Mouse (Mus musculus) liver, embryonic 14.5 days (tissue): Measurements from ENCODE around the gene Olfr1367. TPM values are rescaled to one million over a fixed set of nuclear protein-coding genes. Genes with fewer than 3 reads are reported as not detected.

Source experiments
- ATAC-seq: fragments of 200-750 bp; cut with Nextera tagmentation; 2 replicates; pipeline ENCODE4 v1.8.0; 2017; ENCODE audit warnings: moderate number of reproducible peaks, mild to moderate bottlenecking, moderate library complexity; ENCODE audit not compliant: insufficient read depth
- DNase-seq, 3 experiments: peaks; one replicate each; pipeline ENCODE4 v3.0.0-alpha.2; 2012 to 2013; ENCODE audit warnings: low read depth in 3 of 3, low spot score in 3 of 3
- H3K27ac ChIP-seq: fragments of 300-500 bp; sonication (generic); 2 replicates; pipeline ENCODE4 v1.5.1; 2014; ENCODE audit warnings: moderate library complexity, mild to moderate bottlenecking, control low read depth, inconsistent platforms
- H3K27me3 ChIP-seq: fragments of 300-500 bp; sonication (generic); 2 replicates; pipeline ENCODE4 v1.6.1; 2014; ENCODE audit warnings: mild to moderate bottlenecking, low read length, moderate library complexity; ENCODE audit not compliant: control insufficient read depth, insufficient read depth
- H3K36me3 ChIP-seq: fragments of 300-500 bp; sonication (generic); replicated peaks from 2 replicates; pipeline ENCODE4 v1.6.1; 2014; ENCODE audit warnings: low read depth; ENCODE audit not compliant: control insufficient read depth, insufficient read depth
- H3K4me1 ChIP-seq, 2 experiments: fragments of 200-500 bp in 1 of 2; fragments of 300-500 bp in 1 of 2; sonication (generic) in 1 of 2; replicated peaks; 2 replicates each; pipeline ENCODE4 v1.6.1; 2012 to 2014; ENCODE audit warnings: antibody characterized with exemption in 1 of 2, inconsistent platforms in 1 of 2, low read length in 1 of 2; ENCODE audit not compliant: control insufficient read depth in 2 of 2, insufficient read depth in 2 of 2
- H3K4me2 ChIP-seq: fragments of 300-500 bp; sonication (generic); 2 replicates; pipeline ENCODE4 v1.6.1; 2014; ENCODE audit warnings: low read depth, mild to moderate bottlenecking, control low read depth, moderate library complexity
- H3K4me3 ChIP-seq, 2 experiments: fragments of 200-500 bp in 1 of 2; fragments of 300-500 bp in 1 of 2; sonication (generic) in 1 of 2; 2 replicates each; pipeline ENCODE4 v1.5.1; 2012 to 2014; ENCODE audit warnings: low read depth in 2 of 2, low read length in 2 of 2, mild to moderate bottlenecking in 2 of 2, control low read depth in 1 of 2, inconsistent platforms in 1 of 2, moderate library complexity in 1 of 2; ENCODE audit not compliant: insufficient read depth in 1 of 2
- H3K9ac ChIP-seq: fragments of 300-500 bp; sonication (generic); replicated peaks from 2 replicates; pipeline ENCODE4 v1.6.1; 2014; ENCODE audit warnings: mild to moderate bottlenecking, control low read depth, moderate library complexity
- H3K9me3 ChIP-seq: fragments of 300-500 bp; sonication (generic); 2 replicates; pipeline ENCODE4 v1.6.1; 2016; ENCODE audit warnings: low read length, mixed read lengths; ENCODE audit not compliant: control insufficient read depth
- CTCF ChIP-seq: IDR thresholded peaks from 2 replicates; pipeline ENCODE4 v1.5.1; 2016; ENCODE audit warnings: antibody characterized with exemption, low read depth, control low read depth
- EP300 ChIP-seq: IDR thresholded peaks from 2 replicates; pipeline ENCODE4 v1.6.1; 2016; ENCODE audit warnings: antibody characterized with exemption, low read depth
- WGBS: fragments of 180-500 bp; shearing (Covaris S2); extraction: QIAGEN DNeasy Blood & Tissue Kit; methylation state at CpG from one replicate; pipeline ENCODE4 v1.1.7; 2014; ENCODE audit not compliant: insufficient replicate concordance; 5-methylcytosine and 5-hydroxymethylcytosine counted together
- polyA plus RNA-seq, 2 experiments: library from polyadenylated mRNA; depleted of rRNA in 1 of 2; stranded (reverse) in 1 of 2; unstranded in 1 of 2; fragments of >200 nt; fragmentation: Nextera tagmentation in 1 of 2; extraction: Ambion mirVana in 1 of 2; gene quantifications; 2 replicates each; pipeline versions ENCODE4 v1.2.1 to v1.2.3; 2012 to 2014

The Olfr1367 gene
- polyA plus RNA-seq (2012; rRNA removed), result not detected in 2 replicates
- not detected in 2 replicates for polyA plus RNA-seq (2014; fragmentation: Nextera tagmentation; extraction: Ambion mirVana)

DNA sequence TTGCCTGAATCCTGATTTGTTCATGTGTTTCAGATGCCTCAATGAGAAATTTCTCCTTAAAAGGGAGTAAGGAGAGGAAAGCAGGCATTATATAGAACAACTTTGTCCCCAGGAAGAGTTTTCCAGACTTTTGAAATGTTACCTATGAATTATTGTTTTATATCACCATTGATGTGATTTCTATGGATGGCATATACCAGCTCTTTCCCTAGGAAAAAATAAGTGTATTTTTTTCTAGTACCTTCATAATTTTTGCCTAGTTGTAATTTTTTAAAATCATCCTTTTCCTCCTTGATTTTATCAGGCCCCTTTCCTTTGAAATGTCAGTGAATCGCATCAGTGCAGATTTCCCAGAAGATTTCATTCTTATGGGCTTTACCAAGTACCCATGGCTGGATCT is at the start of gene Olfr1367:
Gene Olfr1367, plus strand, starts transcription at position 301 of the 400 bp plus-strand sequence.
- TF ChIP-seq CTCF (no peak), EP300 (no peak)
- 53% methylated on average over 1 of the region's 1 CpGs for WGBS

GRCm38 (mm10) chr13:21298557-21298956 is 48.2 kb upstream of the Olfr1367 start:
- no peaks in the 10 kb centered on the region for H3K36me3 ChIP-seq
- H3K9ac ChIP-seq, result no peak overlapping the region
- ATAC-seq (no peak), DNase-seq (no peak)
- 22% methylated on average over 3 of the region's 3 CpGs for WGBS
- TF ChIP-seq CTCF (no peak), EP300 (no peak)
- H3K9me3 ChIP-seq, result no peaks in the 10 kb centered on the region
- no peak overlapping the region for H3K27ac ChIP-seq
- no peaks in the 10 kb centered on the region for H3K4me1 ChIP-seq
- no peak overlapping the region for H3K4me2 ChIP-seq
- H3K4me3 ChIP-seq, result no peak overlapping the region
- H3K27me3 ChIP-seq, result no peaks in the 10 kb centered on the region

More for the DNA sequence above, at the start of gene Olfr1367:
- H3K9me3 ChIP-seq, result no peaks in the 10 kb centered on the region
- H3K27me3 ChIP-seq, result no peaks in the 10 kb centered on the region
- H3K9ac ChIP-seq, result no peak within 1 kb of the TSS
- H3K4me2 ChIP-seq, result no peak within 1 kb of the TSS
- H3K4me1 ChIP-seq, result no peaks in the 10 kb centered on the region
- H3K4me3 ChIP-seq, result no peak within 1 kb of the TSS
- no peaks in the 10 kb centered on the region for H3K36me3 ChIP-seq
- DNase-seq (no peak), ATAC-seq (no peak)
- no peak within 1 kb of the TSS for H3K27ac ChIP-seq

DNA sequence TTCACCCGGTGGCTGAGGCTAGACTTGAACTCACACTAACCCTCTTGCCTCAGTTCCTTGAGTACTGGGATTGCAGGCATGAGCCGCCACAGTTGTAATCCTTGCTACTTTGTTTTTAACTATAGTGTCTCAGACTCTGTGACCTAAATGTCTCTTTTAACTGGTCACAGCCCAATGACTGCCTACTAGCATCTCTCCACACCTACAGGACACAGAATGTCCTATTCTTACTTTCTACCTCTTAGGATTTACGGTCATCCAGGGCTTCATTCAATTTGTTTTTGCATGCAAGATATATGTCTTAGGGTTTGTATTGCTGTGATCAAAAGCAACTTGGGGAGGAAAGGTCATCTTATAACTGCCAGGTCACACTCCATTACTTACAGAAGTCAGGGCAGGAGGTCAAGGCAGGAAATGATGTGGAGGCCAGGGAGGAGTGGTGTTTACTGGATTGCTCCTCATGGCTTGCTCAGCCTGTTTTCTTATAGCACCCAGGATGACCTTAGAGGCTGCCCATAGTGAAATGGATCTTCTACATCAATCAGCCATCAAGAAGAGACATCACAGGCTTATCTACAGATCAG is 42.1 kb upstream of the Olfr1367 start:
- no peak overlapping the region for H3K27ac ChIP-seq
- WGBS, result 63% methylated on average over 3 of the region's 3 CpGs
- H3K9me3 ChIP-seq, result no peaks in the 10 kb centered on the region
- H3K9ac ChIP-seq, result no peak overlapping the region
- no peak overlapping the region for H3K4me3 ChIP-seq
- H3K27me3 ChIP-seq, result no peaks in the 10 kb centered on the region
- no peaks in the 10 kb centered on the region for H3K36me3 ChIP-seq
- ATAC-seq (no peak), DNase-seq (no peak)
- H3K4me2 ChIP-seq, result no peak overlapping the region
- TF ChIP-seq EP300 (no peak), CTCF (no peak)
- H3K4me1 ChIP-seq, result no peaks in the 10 kb centered on the region

DNA sequence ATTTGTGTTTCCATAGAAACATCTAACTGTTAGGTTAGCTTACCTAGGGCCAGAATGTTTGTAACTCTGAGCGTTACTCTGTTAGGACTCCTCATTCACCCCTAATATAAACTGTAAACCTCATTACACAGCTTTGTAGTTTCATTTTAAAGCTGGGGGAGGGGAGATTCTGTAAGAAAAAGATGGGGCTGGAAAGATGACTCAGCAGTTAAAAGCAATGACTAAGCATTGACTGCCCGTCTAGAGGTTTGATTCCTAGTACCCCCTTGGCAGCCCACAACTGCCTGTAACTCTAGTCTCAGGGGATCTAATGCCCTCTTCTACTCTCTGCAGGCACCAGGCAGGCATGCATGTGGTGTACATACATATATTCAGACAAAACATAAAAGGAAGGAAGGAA is 36.9 kb upstream of the Olfr1367 start:
- no peak overlapping the region for H3K9ac ChIP-seq
- TF ChIP-seq EP300, result no peak
- no peak for TF ChIP-seq CTCF
- H3K4me1 ChIP-seq, result no peaks in the 10 kb centered on the region
- H3K9me3 ChIP-seq, result no peaks in the 10 kb centered on the region
- no peaks in the 10 kb centered on the region for H3K36me3 ChIP-seq
- ATAC-seq, result no peak
- DNase-seq, result no peak
- no peaks in the 10 kb centered on the region for H3K27me3 ChIP-seq
- WGBS, result 37% methylated on average over 2 of the region's 2 CpGs
- no peak overlapping the region for H3K27ac ChIP-seq
- no peak overlapping the region for H3K4me3 ChIP-seq
- H3K4me2 ChIP-seq, result no peak overlapping the region

GRCm38 (mm10) chr13:21311926-21312325 is 34.8 kb upstream of the Olfr1367 start, which contains the start of gene Gpx6:
Gpx6 (plus strand) TSS chr13:21312125.
- TF ChIP-seq CTCF (no peak), EP300 (no peak)
- Histone ChIP-seq H3K4me3 (no peak within 1 kb of the TSS), H3K9me3 (no peaks in the 10 kb centered on the region), H3K4me1 (no peaks in the 10 kb centered on the region), H3K4me2 (no peak within 1 kb of the TSS), H3K27me3 (no peaks in the 10 kb centered on the region), H3K27ac (no peak within 1 kb of the TSS), H3K9ac (no peak within 1 kb of the TSS), H3K36me3 (no peaks in the 10 kb centered on the region)
- DNase-seq, result no peak
- 19% methylated on average over 3 of the region's 3 CpGs for WGBS
- no peak for ATAC-seq
